Comparison of ENCODE assay signal across 16 mouse cellular contexts in the genomic region with DNA sequence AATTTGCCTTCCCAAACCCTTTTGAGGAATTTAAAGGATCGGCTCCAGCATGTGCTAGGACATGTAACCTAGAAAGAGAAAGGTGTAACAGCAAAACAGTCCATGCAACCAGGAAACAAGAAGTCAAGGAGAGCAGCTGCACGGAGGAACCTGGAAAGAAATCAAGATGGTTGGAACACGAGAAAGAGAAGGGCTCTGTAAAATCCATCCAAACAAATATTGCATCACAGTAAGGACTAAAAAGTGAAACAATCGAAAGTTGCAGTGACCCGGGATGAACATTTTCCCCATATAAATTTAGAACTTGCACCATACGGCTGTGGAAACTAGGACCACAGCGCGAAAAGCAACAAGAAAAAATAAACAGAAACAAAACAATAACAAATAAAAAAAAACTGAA.
DNase-seq lines count a peak whose midpoint lies in the region; ATAC-seq and TF ChIP-seq lines count a peak whose summit lies in the region.
"Had no signal": no experiment of that assay in that cellular context is flagged by ENCODE, and none has a peak within 500 bp of the region (broad histone marks: within the 10 kb centered on the region; RNA-seq: fewer than 3 reads in every experiment).

No protein-coding gene starts in this region.

- H3K4me1 ChIP-seq in heart, embryonic 13.5 days = peaks cover 11% of the 10 kb centered on the region; the same call in 1 of the 2 replicates
- H3K4me1 ChIP-seq in liver, embryonic 14.5 days (replicated peaks; ENCODE audit: control insufficient read depth in 2 of 2, insufficient read depth in 2 of 2, low read length in 1 of 2) = no peaks in the 10 kb centered on the region
- no peaks in the 10 kb centered on the region for H3K4me1 ChIP-seq in liver, embryonic 11.5 days (replicated peaks; ENCODE audit: control insufficient read depth, insufficient read depth, low read length)
- H3K4me1 ChIP-seq in liver, postnatal 0 days (ENCODE audit: insufficient read depth) = no peaks in the 10 kb centered on the region
- H3K4me1 ChIP-seq: forebrain, embryonic 15.5 days; hindbrain, embryonic 13.5 days; neural tube, embryonic 15.5 days had no signal

- H3K4me3 ChIP-seq in heart, embryonic 13.5 days = no peak overlapping the region
- H3K4me3 ChIP-seq in liver, embryonic 14.5 days (ENCODE audit: insufficient read depth in 1 of 2, low read depth in 2 of 2, low read length in 2 of 2) = no peak overlapping the region
- H3K4me3 ChIP-seq in liver, embryonic 11.5 days (ENCODE audit: low read depth, low read length) = no peak overlapping the region
- H3K4me3 ChIP-seq in liver, postnatal 0 days (ENCODE audit: low read depth, low read length) = no peak overlapping the region
- H3K4me3 ChIP-seq: forebrain, embryonic 15.5 days; hindbrain, embryonic 13.5 days; neural tube, embryonic 15.5 days had no signal

- no peak overlapping the region for H3K27ac ChIP-seq in heart, embryonic 13.5 days (replicated peaks)
- no peak overlapping the region for H3K27ac ChIP-seq in liver, embryonic 14.5 days
- H3K27ac ChIP-seq in liver, embryonic 11.5 days (ENCODE audit: low read depth, low read length) = no peak overlapping the region
- no peak overlapping the region for H3K27ac ChIP-seq in liver, postnatal 0 days (ENCODE audit: low read depth)
- H3K27ac ChIP-seq: forebrain, embryonic 15.5 days; hindbrain, embryonic 13.5 days; neural tube, embryonic 15.5 days had no signal

- no peak overlapping the region for H3K9ac ChIP-seq in heart, embryonic 13.5 days
- no peak overlapping the region for H3K9ac ChIP-seq in liver, embryonic 14.5 days (replicated peaks)
- no peak overlapping the region for H3K9ac ChIP-seq in liver, embryonic 11.5 days (ENCODE audit: low read depth, low read length)
- H3K9ac ChIP-seq in liver, postnatal 0 days (replicated peaks) = no peak overlapping the region
- H3K9ac ChIP-seq: forebrain, embryonic 15.5 days; hindbrain, embryonic 13.5 days; neural tube, embryonic 15.5 days had no signal

- peak overlapping the region; percentile 41 for H3K4me2 ChIP-seq in heart, embryonic 13.5 days
- peak overlapping the region; percentile 13; the same call in 1 of the 2 replicates for H3K4me2 ChIP-seq in liver, embryonic 14.5 days (ENCODE audit: low read depth)
- H3K4me2 ChIP-seq in liver, embryonic 11.5 days = no peak overlapping the region
- H3K4me2 ChIP-seq in liver, postnatal 0 days (ENCODE audit: low read depth, low read length) = peak overlapping the region; percentile 33
- H3K4me2 ChIP-seq: forebrain, embryonic 15.5 days; hindbrain, embryonic 13.5 days; neural tube, embryonic 15.5 days had no signal

- H3K27me3 ChIP-seq in heart, embryonic 13.5 days (replicated peaks) = peaks cover 74% of the 10 kb centered on the region
- no peaks in the 10 kb centered on the region; the same call in 1 of the 2 replicates for H3K27me3 ChIP-seq in liver, embryonic 14.5 days (ENCODE audit: control insufficient read depth, insufficient read depth, low read length)
- H3K27me3 ChIP-seq in liver, embryonic 11.5 days (replicated peaks; ENCODE audit: control insufficient read depth, insufficient read depth, low read length) = peaks cover 14% of the 10 kb centered on the region
- H3K27me3 ChIP-seq in liver, postnatal 0 days (ENCODE audit: insufficient read depth, low read length) = no peaks in the 10 kb centered on the region
- H3K27me3 ChIP-seq: Patski had no signal

- ATAC-seq in heart, embryonic 13.5 days (ENCODE audit: extremely low read depth, insufficient number of reproducible peaks, low FRiP score, low TSS enrichment) = no peak
- no peak for ATAC-seq in liver, embryonic 14.5 days (ENCODE audit: insufficient read depth)
- ATAC-seq in liver, embryonic 11.5 days (replicated peaks; ENCODE audit: low FRiP score) = no peak
- no peak for ATAC-seq in liver, postnatal 0 days
- ATAC-seq: forebrain, embryonic 15.5 days had no signal

- no peak for TF ChIP-seq EP300 in liver, embryonic 14.5 days (IDR thresholded peaks at IDR 0.05; ENCODE audit: low read depth)
- no peak for TF ChIP-seq EP300 in liver, postnatal 0 days (IDR thresholded peaks at IDR 0.05; ENCODE audit: low read depth)

- H3K9me3 ChIP-seq in heart, embryonic 13.5 days = no peaks in the 10 kb centered on the region
- H3K9me3 ChIP-seq in liver, embryonic 14.5 days (ENCODE audit: control insufficient read depth, low read length) = no peaks in the 10 kb centered on the region
- H3K9me3 ChIP-seq in liver, embryonic 11.5 days (ENCODE audit: control insufficient read depth, low read length) = no peaks in the 10 kb centered on the region
- H3K9me3 ChIP-seq in liver, postnatal 0 days (ENCODE audit: low read length) = no peaks in the 10 kb centered on the region
- H3K9me3 ChIP-seq: forebrain, embryonic 15.5 days; hindbrain, embryonic 13.5 days; neural tube, embryonic 15.5 days had no signal

- 63% methylated on average over 8 of the region's 8 CpGs for WGBS in heart, embryonic 13.5 days
- 47% methylated on average over 8 of the region's 8 CpGs for WGBS in liver, embryonic 14.5 days (ENCODE audit: insufficient replicate concordance)
- WGBS in liver, embryonic 11.5 days = 74% methylated on average over 8 of the region's 8 CpGs
- 50% methylated on average over 8 of the region's 8 CpGs for WGBS in liver, postnatal 0 days (ENCODE audit: insufficient replicate concordance)

- H3K36me3 ChIP-seq in heart, embryonic 13.5 days = no peaks in the 10 kb centered on the region
- no peaks in the 10 kb centered on the region for H3K36me3 ChIP-seq in liver, embryonic 14.5 days (replicated peaks; ENCODE audit: control insufficient read depth, insufficient read depth, low read depth)
- H3K36me3 ChIP-seq in liver, embryonic 11.5 days (ENCODE audit: control insufficient read depth, insufficient read depth, low read length) = no peaks in the 10 kb centered on the region
- H3K36me3 ChIP-seq in liver, postnatal 0 days (replicated peaks; ENCODE audit: insufficient read depth, low read length) = no peaks in the 10 kb centered on the region
- H3K36me3 ChIP-seq: forebrain, embryonic 15.5 days; hindbrain, embryonic 13.5 days; neural tube, embryonic 15.5 days had no signal

- DNase-seq in heart, postnatal 4 days = no peak
- no peak for DNase-seq in liver, embryonic 14.5 days (ENCODE audit: low read depth in 3 of 3, low spot score in 3 of 3)
- no peak for DNase-seq in liver, embryonic 11.5 days (ENCODE audit: low spot score)
- peak; percentile 48 for DNase-seq in adipocyte (ENCODE audit: low spot score)
- DNase-seq in liver, postnatal 0 days = no peak
- DNase-seq in urinary bladder, postnatal 14 days (ENCODE audit: low spot score) = no peak
- no peak for DNase-seq in layer of hippocampus, adult 9-11 months
- DNase-seq: cerebellum, postnatal 10 days; gastrocnemius, postnatal 36 days; kidney, adult 9 months; thymus, postnatal 36 days had no signal

- TF ChIP-seq CTCF in liver, embryonic 14.5 days (IDR thresholded peaks at IDR 0.05; ENCODE audit: low read depth) = no peak
- no peak for TF ChIP-seq CTCF in liver, postnatal 0 days (IDR thresholded peaks at IDR 0.05; ENCODE audit: low read depth)
